ENCODE assay signal across 13 mouse cellular contexts in genomic region chr4:88003159-88003948, GRCm38 (mm10). TPM values are rescaled to one million over a fixed set of nuclear protein-coding genes. Genes with fewer than 3 reads are reported as not detected.
DNase-seq lines count a peak whose midpoint lies in the region; ATAC-seq lines count a peak whose summit lies in the region.
"Had no signal": no experiment of that assay in that cellular context is flagged by ENCODE, and none has a peak within 500 bp of the region (broad histone marks: within the 10 kb centered on the region; RNA-seq: fewer than 3 reads in every experiment).

No protein-coding gene starts in this region.

- H3K27me3 ChIP-seq in heart, embryonic 15.5 days = no peaks in the 10 kb centered on the region
- H3K27me3 ChIP-seq in midbrain, embryonic 10.5 days (ENCODE audit: low read depth, poor library complexity, severe bottlenecking) = no peaks in the 10 kb centered on the region
- no peaks in the 10 kb centered on the region for H3K27me3 ChIP-seq in hindbrain, embryonic 11.5 days (ENCODE audit: control insufficient read depth, insufficient read depth, low read length)
- H3K27me3 ChIP-seq: megakaryocyte, embryonic 14.5 days had no signal

- no peak overlapping the region for H3K4me2 ChIP-seq in heart, embryonic 15.5 days
- no peak overlapping the region for H3K4me2 ChIP-seq in hindbrain, embryonic 11.5 days (replicated peaks; ENCODE audit: low read depth, low read length)

- H3K4me3 ChIP-seq in heart, embryonic 15.5 days = no peak overlapping the region
- H3K4me3 ChIP-seq in midbrain, embryonic 10.5 days = no peak overlapping the region
- H3K4me3 ChIP-seq in hindbrain, embryonic 11.5 days (ENCODE audit: low read depth, low read length) = no peak overlapping the region
- H3K4me3 ChIP-seq: megakaryocyte, embryonic 14.5 days had no signal

- H3K27ac ChIP-seq in heart, embryonic 15.5 days = peak overlapping the region; percentile 65
- H3K27ac ChIP-seq in midbrain, embryonic 10.5 days (replicated peaks) = no peak overlapping the region
- H3K27ac ChIP-seq in hindbrain, embryonic 11.5 days (ENCODE audit: low read depth, low read length) = no peak overlapping the region

- no peak overlapping the region for H3K9ac ChIP-seq in heart, embryonic 15.5 days
- no peak overlapping the region for H3K9ac ChIP-seq in hindbrain, embryonic 11.5 days (ENCODE audit: low read depth, low read length)

- H3K4me1 ChIP-seq in heart, embryonic 15.5 days (replicated peaks) = peaks cover 18% of the 10 kb centered on the region
- no peaks in the 10 kb centered on the region; the same call in 1 of the 2 replicates for H3K4me1 ChIP-seq in midbrain, embryonic 10.5 days
- H3K4me1 ChIP-seq in hindbrain, embryonic 11.5 days (replicated peaks; ENCODE audit: control insufficient read depth, insufficient read depth, low read length) = no peaks in the 10 kb centered on the region

- no peak for DNase-seq in heart, postnatal 14 days
- peak; percentile 70 for DNase-seq in CD4-positive helper T cell, adult 2 months (ENCODE audit: low read depth, low spot score)
- peak; percentile 4 for DNase-seq in T-cell, adult 2 months (ENCODE audit: low spot score)
- DNase-seq in midbrain, embryonic 10.5 days (ENCODE audit: low spot score) = no peak
- no peak for DNase-seq in neural tube, embryonic 10.5 days (ENCODE audit: extremely low spot score, low spot score)
- DNase-seq in hindbrain, embryonic 11.5 days (ENCODE audit: low spot score) = no peak
- DNase-seq: cerebellum, adult 2 months; kidney, adult 2 months; right cerebral cortex, adult 18-20 months; thymus, postnatal 14 days had no signal

- H3K36me3 ChIP-seq in heart, embryonic 15.5 days = no peaks in the 10 kb centered on the region
- H3K36me3 ChIP-seq in midbrain, embryonic 10.5 days = peaks cover 44% of the 10 kb centered on the region
- H3K36me3 ChIP-seq in hindbrain, embryonic 11.5 days (ENCODE audit: control insufficient read depth, insufficient read depth, low read length) = no peaks in the 10 kb centered on the region

- WGBS in heart, embryonic 15.5 days = 39% methylated on average over 9 of the region's 9 CpGs
- WGBS in midbrain, embryonic 10.5 days = 84% methylated on average over 9 of the region's 9 CpGs
- WGBS in hindbrain, embryonic 11.5 days = 86% methylated on average over 9 of the region's 9 CpGs

- no peak for ATAC-seq in heart, embryonic 15.5 days (replicated peaks; ENCODE audit: insufficient number of reproducible peaks, insufficient read depth, low FRiP score, low read depth)
- ATAC-seq in megakaryocyte, adult 5-6 weeks (ENCODE audit: poor library complexity, severe bottlenecking) = peak; percentile 51
- no peak for ATAC-seq in hindbrain, embryonic 11.5 days (ENCODE audit: low FRiP score)

- no peaks in the 10 kb centered on the region for H3K9me3 ChIP-seq in heart, embryonic 15.5 days (replicated peaks)
- H3K9me3 ChIP-seq in midbrain, embryonic 10.5 days (replicated peaks) = no peaks in the 10 kb centered on the region
- H3K9me3 ChIP-seq in hindbrain, embryonic 11.5 days (ENCODE audit: control insufficient read depth, low read length) = no peaks in the 10 kb centered on the region
- H3K9me3 ChIP-seq: megakaryocyte, embryonic 14.5 days had no signal

- intact Hi-C loops in heart, postnatal 14 days (cut with DNase I) = no loop called here

RNA-seq across cellular contexts. Expression of gene Mllt3, which starts 29.8 kb away (rescaled TPM):
- 29.2 and 30.8 TPM in 2 replicates for polyA plus RNA-seq in heart, embryonic 15.5 days (2015; fragmentation: Nextera tagmentation; extraction: Ambion mirVana)
- 10 to 100 TPM; 11.1 to 12.4 TPM for total RNA-seq in heart, postnatal 14 days (2021)
- 6.2 and 8.1 TPM in 2 replicates for total RNA-seq in megakaryocyte, adult 5-6 weeks (2015)
- total RNA-seq in megakaryocyte, adult 5-6 weeks (2017) = 7.3 and 18.5 TPM in 2 replicates
- 67.2 and 69.6 TPM in 2 replicates for polyA plus RNA-seq in midbrain, embryonic 10.5 days (2016; fragmentation: Nextera tagmentation; extraction: Ambion mirVana)
- polyA plus RNA-seq in hindbrain, embryonic 11.5 days (2014; fragmentation: Nextera tagmentation; extraction: Ambion mirVana) = 58.5 and 73.2 TPM in 2 replicates

Comparison
In these comparisons a context has a peak if more than half of its experiments do, and no peak if none do; other contexts are left out.
1. DNase-seq: peak in CD4-positive helper T cell, adult 2 months (single experiment) and T-cell, adult 2 months (single experiment); none in heart, postnatal 14 days (0 of 2), midbrain, embryonic 10.5 days (single experiment), neural tube, embryonic 10.5 days (single experiment) and hindbrain, embryonic 11.5 days (single experiment).